In genomic region chr2:32737008-32737407, GRCm38 (mm10) we compare ENCODE assay signal across 22 mouse cellular contexts. TPM values are rescaled to one million over a fixed set of nuclear protein-coding genes. Genes with fewer than 3 reads are reported as not detected.
DNase-seq lines count a peak whose midpoint lies in the region; ATAC-seq and TF ChIP-seq lines count a peak whose summit lies in the region.
"Had no signal": no experiment of that assay in that cellular context is flagged by ENCODE, and none has a peak within 500 bp of the region (broad histone marks: within the 10 kb centered on the region; RNA-seq: fewer than 3 reads in every experiment).

No protein-coding gene starts in this region.

- no peak overlapping the region for H3K4me3 ChIP-seq in heart, embryonic 13.5 days
- H3K4me3 ChIP-seq in liver, embryonic 14.5 days (ENCODE audit: insufficient read depth in 1 of 2, low read depth in 2 of 2, low read length in 2 of 2): no peak overlapping the region
- H3K4me3 ChIP-seq in liver, embryonic 11.5 days (ENCODE audit: low read depth, low read length): no peak overlapping the region
- no peak overlapping the region for H3K4me3 ChIP-seq in embryonic facial prominence, embryonic 10.5 days
- H3K4me3 ChIP-seq in limb, embryonic 10.5 days: no peak overlapping the region
- H3K4me3 ChIP-seq: heart, embryonic 15.5 days; left cerebral cortex, adult 2 months; limb, embryonic 12.5 days; midbrain, embryonic 15.5 days had no signal

- no peaks in the 10 kb centered on the region for H3K9me3 ChIP-seq in heart, embryonic 13.5 days
- no peaks in the 10 kb centered on the region for H3K9me3 ChIP-seq in liver, embryonic 14.5 days (ENCODE audit: control insufficient read depth, low read length)
- no peaks in the 10 kb centered on the region for H3K9me3 ChIP-seq in liver, embryonic 11.5 days (ENCODE audit: control insufficient read depth, low read length)
- no peaks in the 10 kb centered on the region for H3K9me3 ChIP-seq in embryonic facial prominence, embryonic 10.5 days
- H3K9me3 ChIP-seq in limb, embryonic 10.5 days (replicated peaks): no peaks in the 10 kb centered on the region
- H3K9me3 ChIP-seq: G1E; heart, embryonic 15.5 days; limb, embryonic 12.5 days; midbrain, embryonic 15.5 days had no signal

- 0 out of 2 replicates have a peak overlapping the region, but pooled peaks have one; percentile 83 for H3K27ac ChIP-seq in heart, embryonic 13.5 days (replicated peaks)
- H3K27ac ChIP-seq in liver, embryonic 14.5 days: no peak overlapping the region
- H3K27ac ChIP-seq in liver, embryonic 11.5 days (ENCODE audit: low read depth, low read length): no peak overlapping the region
- H3K27ac ChIP-seq in embryonic facial prominence, embryonic 10.5 days (replicated peaks): peak overlapping the region; percentile 40; the same call in 1 of the 2 replicates
- H3K27ac ChIP-seq in limb, embryonic 10.5 days: peak overlapping the region; percentile 38; the same call in 1 of the 2 replicates
- H3K27ac ChIP-seq: left cerebral cortex, adult 2 months; midbrain, embryonic 15.5 days had no signal

- H3K4me1 ChIP-seq in heart, embryonic 13.5 days: peaks cover 59% of the 10 kb centered on the region
- peaks cover 0 to 2% of the 10 kb centered on the region in 2 experiments; a peak in 2 of 4 replicates for H3K4me1 ChIP-seq in liver, embryonic 14.5 days (replicated peaks; ENCODE audit: control insufficient read depth in 2 of 2, insufficient read depth in 2 of 2, low read length in 1 of 2)
- H3K4me1 ChIP-seq in liver, embryonic 11.5 days (replicated peaks; ENCODE audit: control insufficient read depth, insufficient read depth, low read length): peaks cover 15% of the 10 kb centered on the region
- H3K4me1 ChIP-seq in embryonic facial prominence, embryonic 10.5 days: peaks cover 64% of the 10 kb centered on the region
- peaks cover 41% of the 10 kb centered on the region for H3K4me1 ChIP-seq in limb, embryonic 10.5 days

- intact Hi-C loops in heart, postnatal 36 days (cut with DNase I): no loop called here

- DNase-seq in heart, postnatal 36 days: no peak
- no peak for DNase-seq in liver, embryonic 14.5 days (ENCODE audit: low read depth in 3 of 3, low spot score in 3 of 3)
- no peak for DNase-seq in liver, embryonic 11.5 days (ENCODE audit: low spot score)
- no peak for DNase-seq in embryonic facial prominence, embryonic 10.5 days (ENCODE audit: low spot score)
- DNase-seq in limb, embryonic 10.5 days (ENCODE audit: low spot score): no peak
- DNase-seq in kidney, adult 18-20 months: no peak
- DNase-seq: cerebellum, adult 11 months; cerebellum, postnatal 14 days; embryo, embryonic 11 days; kidney, adult 11 months; lung, adult 18-20 months; lung, postnatal 4 days; right cerebral cortex, adult 18-20 months; thymus, postnatal 4 days had no signal

- H3K27me3 ChIP-seq in heart, embryonic 13.5 days (replicated peaks): peaks cover 29% of the 10 kb centered on the region
- H3K27me3 ChIP-seq in liver, embryonic 14.5 days (ENCODE audit: control insufficient read depth, insufficient read depth, low read length): peaks cover 5% of the 10 kb centered on the region; the same call in 1 of the 2 replicates
- H3K27me3 ChIP-seq in liver, embryonic 11.5 days (replicated peaks; ENCODE audit: control insufficient read depth, insufficient read depth, low read length): peaks cover 8% of the 10 kb centered on the region
- peaks cover 28% of the 10 kb centered on the region for H3K27me3 ChIP-seq in embryonic facial prominence, embryonic 10.5 days (replicated peaks; ENCODE audit: low read depth, poor library complexity, severe bottlenecking)
- H3K27me3 ChIP-seq in limb, embryonic 10.5 days (ENCODE audit: low read depth, poor library complexity, severe bottlenecking): peaks cover 34% of the 10 kb centered on the region
- H3K27me3 ChIP-seq: midbrain, embryonic 15.5 days had no signal

- TF ChIP-seq EP300 in liver, embryonic 14.5 days (IDR thresholded peaks at IDR 0.05; ENCODE audit: low read depth): no peak

- H3K9ac ChIP-seq in heart, embryonic 13.5 days: no peak overlapping the region
- no peak overlapping the region for H3K9ac ChIP-seq in liver, embryonic 14.5 days (replicated peaks)
- no peak overlapping the region for H3K9ac ChIP-seq in liver, embryonic 11.5 days (ENCODE audit: low read depth, low read length)
- H3K9ac ChIP-seq: heart, embryonic 15.5 days; midbrain, embryonic 15.5 days had no signal

- no peak for TF ChIP-seq CTCF in liver, embryonic 14.5 days (IDR thresholded peaks at IDR 0.05; ENCODE audit: low read depth)

- H3K4me2 ChIP-seq in heart, embryonic 13.5 days: no peak overlapping the region
- H3K4me2 ChIP-seq in liver, embryonic 14.5 days (ENCODE audit: low read depth): no peak overlapping the region
- H3K4me2 ChIP-seq in liver, embryonic 11.5 days: no peak overlapping the region
- H3K4me2 ChIP-seq: heart, embryonic 15.5 days; limb, embryonic 12.5 days; midbrain, embryonic 15.5 days had no signal

- no peak for ATAC-seq in heart, embryonic 13.5 days (ENCODE audit: extremely low read depth, insufficient number of reproducible peaks, low FRiP score, low TSS enrichment)
- 0 out of 2 replicates have a peak, but pooled peaks have one; percentile 16 for ATAC-seq in liver, embryonic 14.5 days (ENCODE audit: insufficient read depth)
- ATAC-seq in liver, embryonic 11.5 days (replicated peaks; ENCODE audit: low FRiP score): no peak
- ATAC-seq: CD4-positive, CD25-positive, alpha-beta regulatory T cell, adult 4 months; midbrain, embryonic 15.5 days had no signal

- WGBS in heart, embryonic 13.5 days: 49% methylated on average over 6 of the region's 6 CpGs
- WGBS in liver, embryonic 14.5 days (ENCODE audit: insufficient replicate concordance): 42% methylated on average over 6 of the region's 6 CpGs
- WGBS in liver, embryonic 11.5 days: 50% methylated on average over 6 of the region's 6 CpGs
- WGBS in embryonic facial prominence, embryonic 10.5 days: 63% methylated on average over 6 of the region's 6 CpGs
- WGBS in limb, embryonic 10.5 days: 67% methylated on average over 6 of the region's 6 CpGs

- peaks cover 14% of the 10 kb centered on the region for H3K36me3 ChIP-seq in heart, embryonic 13.5 days
- no peaks in the 10 kb centered on the region for H3K36me3 ChIP-seq in liver, embryonic 14.5 days (replicated peaks; ENCODE audit: control insufficient read depth, insufficient read depth, low read depth)
- H3K36me3 ChIP-seq in liver, embryonic 11.5 days (ENCODE audit: control insufficient read depth, insufficient read depth, low read length): no peaks in the 10 kb centered on the region
- peaks cover 6% of the 10 kb centered on the region for H3K36me3 ChIP-seq in embryonic facial prominence, embryonic 10.5 days (replicated peaks)
- H3K36me3 ChIP-seq in limb, embryonic 10.5 days: 0 out of 2 replicates have a peak, but pooled peaks cover 2% of the 10 kb centered on the region
- H3K36me3 ChIP-seq: G1E; heart, embryonic 15.5 days; midbrain, embryonic 15.5 days had no signal

RNA-seq across cellular contexts. Expression of gene 6330409D20Rik, which starts 3.8 kb away (rescaled TPM):
- polyA plus RNA-seq in heart, embryonic 13.5 days (2015; fragmentation: Nextera tagmentation; extraction: Ambion mirVana): 0.18 and 0.28 TPM in 2 replicates
- not detected for total RNA-seq in heart, postnatal 36 days (2021)
- polyA plus RNA-seq in liver, embryonic 14.5 days (2012; rRNA removed): 0.07 TPM in 1 of 2 replicates, not detected in the other
- polyA plus RNA-seq in liver, embryonic 14.5 days (2014; fragmentation: Nextera tagmentation; extraction: Ambion mirVana): not detected in 2 replicates
- 0.22 TPM in 1 of 2 replicates, not detected in the other for polyA plus RNA-seq in liver, embryonic 11.5 days (2014; fragmentation: Nextera tagmentation; extraction: Ambion mirVana)
- polyA plus RNA-seq in embryonic facial prominence, embryonic 10.5 days (2016; fragmentation: Nextera tagmentation; extraction: Ambion mirVana): 0.52 and 0.57 TPM in 2 replicates
- polyA plus RNA-seq in limb, embryonic 10.5 days (2016; fragmentation: Nextera tagmentation; extraction: Ambion mirVana): 0.14 TPM in 1 of 2 replicates, not detected in the other
- total RNA-seq: G1E; gastrocnemius, adult 8-10 months had no signal
- polyA plus RNA-seq: G1E; limb, embryonic 12.5 days had no signal

RNA-seq across cellular contexts. Expression of gene Sh2d3c, which starts 16.2 kb away (rescaled TPM):
- 33.0 and 34.1 TPM in 2 replicates for polyA plus RNA-seq in heart, embryonic 13.5 days (2015; fragmentation: Nextera tagmentation; extraction: Ambion mirVana)
- 10 to 100 TPM; 26.8 to 28.1 TPM for total RNA-seq in heart, postnatal 36 days (2021)
- polyA plus RNA-seq in liver, embryonic 14.5 days (2012; rRNA removed): 4.7 and 5.8 TPM in 2 replicates
- 3.5 and 5.1 TPM in 2 replicates for polyA plus RNA-seq in liver, embryonic 14.5 days (2014; fragmentation: Nextera tagmentation; extraction: Ambion mirVana)
- 13.4 and 14.2 TPM in 2 replicates for polyA plus RNA-seq in liver, embryonic 11.5 days (2014; fragmentation: Nextera tagmentation; extraction: Ambion mirVana)
- 27.1 and 27.5 TPM in 2 replicates for polyA plus RNA-seq in embryonic facial prominence, embryonic 10.5 days (2016; fragmentation: Nextera tagmentation; extraction: Ambion mirVana)
- polyA plus RNA-seq in limb, embryonic 10.5 days (2016; fragmentation: Nextera tagmentation; extraction: Ambion mirVana): 16.2 and 20.9 TPM in 2 replicates

RNA-seq across cellular contexts. Expression of gene Tor2a, which starts 20.0 kb away (rescaled TPM):
- polyA plus RNA-seq in heart, embryonic 13.5 days (2015; fragmentation: Nextera tagmentation; extraction: Ambion mirVana): 37.0 and 40.0 TPM in 2 replicates
- total RNA-seq in heart, postnatal 36 days (2021): 1 to 10 TPM; 6.8 to 9.6 TPM
- polyA plus RNA-seq in liver, embryonic 14.5 days (2012; rRNA removed): 21.2 and 30.7 TPM in 2 replicates
- 25.2 and 28.1 TPM in 2 replicates for polyA plus RNA-seq in liver, embryonic 14.5 days (2014; fragmentation: Nextera tagmentation; extraction: Ambion mirVana)
- 57.2 and 60.5 TPM in 2 replicates for polyA plus RNA-seq in liver, embryonic 11.5 days (2014; fragmentation: Nextera tagmentation; extraction: Ambion mirVana)
- 48.9 and 53.5 TPM in 2 replicates for polyA plus RNA-seq in embryonic facial prominence, embryonic 10.5 days (2016; fragmentation: Nextera tagmentation; extraction: Ambion mirVana)
- polyA plus RNA-seq in limb, embryonic 10.5 days (2016; fragmentation: Nextera tagmentation; extraction: Ambion mirVana): 52.9 and 61.1 TPM in 2 replicates

RNA-seq across cellular contexts. Expression of gene Cdk9, which starts 24.1 kb away (rescaled TPM):
- 60.0 and 63.2 TPM in 2 replicates for polyA plus RNA-seq in heart, embryonic 13.5 days (2015; fragmentation: Nextera tagmentation; extraction: Ambion mirVana)
- 10 to 100 TPM; 24.6 to 26.6 TPM for total RNA-seq in heart, postnatal 36 days (2021)
- polyA plus RNA-seq in liver, embryonic 14.5 days (2012; rRNA removed): 53.9 and 60.7 TPM in 2 replicates
- 36.5 and 42.0 TPM in 2 replicates for polyA plus RNA-seq in liver, embryonic 14.5 days (2014; fragmentation: Nextera tagmentation; extraction: Ambion mirVana)
- polyA plus RNA-seq in liver, embryonic 11.5 days (2014; fragmentation: Nextera tagmentation; extraction: Ambion mirVana): 83.4 and 84.5 TPM in 2 replicates
- 130 and 135 TPM in 2 replicates for polyA plus RNA-seq in embryonic facial prominence, embryonic 10.5 days (2016; fragmentation: Nextera tagmentation; extraction: Ambion mirVana)
- 156 and 160 TPM in 2 replicates for polyA plus RNA-seq in limb, embryonic 10.5 days (2016; fragmentation: Nextera tagmentation; extraction: Ambion mirVana)

RNA-seq across cellular contexts. Expression of gene Fpgs, which starts 33.1 kb away (rescaled TPM):
- polyA plus RNA-seq in heart, embryonic 13.5 days (2015; fragmentation: Nextera tagmentation; extraction: Ambion mirVana): 19.0 and 21.3 TPM in 2 replicates
- total RNA-seq in heart, postnatal 36 days (2021): 1 to 10 TPM; 5.0 to 6.6 TPM
- polyA plus RNA-seq in liver, embryonic 14.5 days (2012; rRNA removed): 45.3 and 51.0 TPM in 2 replicates
- polyA plus RNA-seq in liver, embryonic 14.5 days (2014; fragmentation: Nextera tagmentation; extraction: Ambion mirVana): 21.6 and 25.7 TPM in 2 replicates
- polyA plus RNA-seq in liver, embryonic 11.5 days (2014; fragmentation: Nextera tagmentation; extraction: Ambion mirVana): 46.2 and 47.1 TPM in 2 replicates
- 33.5 and 35.5 TPM in 2 replicates for polyA plus RNA-seq in embryonic facial prominence, embryonic 10.5 days (2016; fragmentation: Nextera tagmentation; extraction: Ambion mirVana)
- 31.6 and 35.4 TPM in 2 replicates for polyA plus RNA-seq in limb, embryonic 10.5 days (2016; fragmentation: Nextera tagmentation; extraction: Ambion mirVana)

Comparison
In these comparisons a context has a peak if more than half of its experiments do, and no peak if none do; other contexts are left out.
1. H3K27ac ChIP-seq: peak in heart, embryonic 13.5 days (single experiment), embryonic facial prominence, embryonic 10.5 days (single experiment) and limb, embryonic 10.5 days (single experiment); none in liver, embryonic 14.5 days (single experiment) and liver, embryonic 11.5 days (single experiment).